Mouse (Mus musculus) lung, embryonic 15.5 days (tissue): ENCODE results near the gene Gnat1. TPM values are rescaled to one million over a fixed set of nuclear protein-coding genes. Genes with fewer than 3 reads are reported as not detected.

ENCODE experiments used
- ATAC-seq: fragments of 200-750 bp; cut with Nextera tagmentation; 2 replicates; pipeline ENCODE4 v1.8.0; 2017; ENCODE audit warnings: moderate number of reproducible peaks, borderline replicate concordance; ENCODE audit not compliant: low FRiP score, low TSS enrichment; ENCODE audit errors: extremely low read depth
- H3K27ac ChIP-seq: fragments of 300-500 bp; sonication (generic); 2 replicates; pipeline ENCODE4 v1.5.1; 2015; ENCODE audit warnings: moderate library complexity, mild to moderate bottlenecking, inconsistent platforms
- H3K27me3 ChIP-seq: fragments of 300-500 bp; sonication (generic); 2 replicates; pipeline ENCODE4 v1.6.1; 2015; ENCODE audit warnings: inconsistent platforms
- H3K36me3 ChIP-seq: fragments of 300-500 bp; sonication (generic); 2 replicates; pipeline ENCODE4 v1.6.1; 2015; ENCODE audit warnings: inconsistent platforms
- H3K4me1 ChIP-seq: fragments of 300-500 bp; sonication (generic); 2 replicates; pipeline ENCODE4 v1.6.1; 2015; ENCODE audit warnings: inconsistent platforms
- H3K4me2 ChIP-seq: fragments of 300-500 bp; sonication (generic); 2 replicates; pipeline ENCODE4 v1.6.1; 2015; ENCODE audit warnings: inconsistent platforms, mild to moderate bottlenecking, moderate library complexity
- H3K4me3 ChIP-seq: fragments of 300-500 bp; sonication (generic); 2 replicates; pipeline ENCODE4 v1.5.1; 2015; ENCODE audit warnings: mild to moderate bottlenecking, inconsistent platforms
- H3K9ac ChIP-seq: fragments of 300-500 bp; sonication (generic); 2 replicates; pipeline ENCODE4 v1.6.1; 2015; ENCODE audit warnings: inconsistent platforms
- H3K9me3 ChIP-seq: fragments of 300-500 bp; sonication (generic); 2 replicates; pipeline ENCODE4 v1.6.1; 2016; ENCODE audit warnings: inconsistent platforms
- WGBS: fragments of 180-500 bp; shearing (Covaris S2); methylation state at CpG from one replicate; pipeline ENCODE4 v1.1.7; 2015; 5-methylcytosine and 5-hydroxymethylcytosine counted together
- polyA plus RNA-seq: library from polyadenylated mRNA; unstranded; fragments of >200 nt; fragmentation: Nextera tagmentation; extraction: Ambion mirVana; gene quantifications from 2 replicates; pipeline ENCODE4 v1.2.1, GENCODE M21; 2015

The Gnat1 gene
- polyA plus RNA-seq, 1 experiment from 2014 or later: 0.54 TPM

DNA sequence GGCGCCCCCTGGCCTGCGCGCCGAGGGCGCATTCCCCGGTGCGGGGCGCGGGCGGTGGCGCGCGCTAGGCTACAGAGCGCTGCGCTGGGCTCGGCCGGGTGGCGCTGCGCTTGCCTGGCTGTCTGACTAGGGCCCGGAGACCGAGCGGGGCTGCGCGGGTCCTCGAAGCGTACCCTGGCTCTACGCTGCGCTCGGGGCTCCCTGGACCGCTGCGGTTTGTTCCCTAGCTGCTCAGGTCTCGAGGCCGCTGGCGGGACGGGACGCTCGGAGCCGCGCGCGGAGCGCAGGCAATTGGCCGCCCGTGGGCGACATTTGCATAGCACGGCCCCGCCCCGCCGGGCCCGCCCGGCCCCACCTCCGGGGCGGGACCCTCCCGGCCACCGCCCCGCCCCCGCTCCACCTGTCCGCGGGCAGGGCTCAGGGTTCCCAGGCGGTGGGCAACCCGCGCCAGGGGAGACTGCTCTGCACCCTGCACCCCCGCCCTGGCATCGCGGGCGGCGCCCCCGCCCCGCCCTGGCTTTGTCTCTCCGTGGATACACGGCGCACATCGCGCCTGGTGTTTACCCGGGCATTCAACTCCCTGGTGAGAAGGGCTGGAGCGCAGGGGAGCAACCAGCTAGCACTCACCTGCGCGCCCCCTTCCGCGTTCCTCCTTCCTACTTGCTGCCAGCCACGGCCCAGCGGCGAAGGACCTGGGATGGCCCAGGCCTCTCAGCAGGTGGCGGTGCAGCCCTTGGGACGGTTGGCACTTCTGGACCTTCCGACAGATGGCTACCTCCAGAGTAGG, 30.4 kb upstream of the Gnat1 start, which contains the start of gene Sema3f:
Gene Sema3f (minus strand): TSS at position 779 of the 787 bp plus-strand sequence.
- peak within 1 kb of the TSS; percentile 68 for H3K4me2 ChIP-seq
- peaks cover 65% of the 10 kb centered on the region for H3K4me1 ChIP-seq
- peak; percentile 78 for ATAC-seq
- WGBS: 1% methylated on average over 78 of the region's 86 CpGs
- peak within 1 kb of the TSS; percentile 68 for H3K9ac ChIP-seq
- H3K27me3 ChIP-seq: no peaks in the 10 kb centered on the region
- H3K9me3 ChIP-seq: no peaks in the 10 kb centered on the region
- H3K4me3 ChIP-seq: peak within 1 kb of the TSS; percentile 51
- no peaks in the 10 kb centered on the region for H3K36me3 ChIP-seq
- H3K27ac ChIP-seq: peak within 1 kb of the TSS; percentile 89

GRCm38 (mm10) chr9:107709096-107709696, 29.7 kb upstream of the Gnat1 start:
- no peaks in the 10 kb centered on the region for H3K9me3 ChIP-seq
- no peaks in the 10 kb centered on the region for H3K27me3 ChIP-seq
- peak overlapping the region; percentile 68 for H3K4me2 ChIP-seq
- peaks cover 65% of the 10 kb centered on the region for H3K4me1 ChIP-seq
- H3K4me3 ChIP-seq: peak overlapping the region; percentile 51
- under 1% methylated on average over 52 of the region's 55 CpGs for WGBS
- H3K36me3 ChIP-seq: no peaks in the 10 kb centered on the region
- H3K27ac ChIP-seq: peak overlapping the region; percentile 89
- no peak for ATAC-seq
- peak overlapping the region; percentile 68 for H3K9ac ChIP-seq

DNA sequence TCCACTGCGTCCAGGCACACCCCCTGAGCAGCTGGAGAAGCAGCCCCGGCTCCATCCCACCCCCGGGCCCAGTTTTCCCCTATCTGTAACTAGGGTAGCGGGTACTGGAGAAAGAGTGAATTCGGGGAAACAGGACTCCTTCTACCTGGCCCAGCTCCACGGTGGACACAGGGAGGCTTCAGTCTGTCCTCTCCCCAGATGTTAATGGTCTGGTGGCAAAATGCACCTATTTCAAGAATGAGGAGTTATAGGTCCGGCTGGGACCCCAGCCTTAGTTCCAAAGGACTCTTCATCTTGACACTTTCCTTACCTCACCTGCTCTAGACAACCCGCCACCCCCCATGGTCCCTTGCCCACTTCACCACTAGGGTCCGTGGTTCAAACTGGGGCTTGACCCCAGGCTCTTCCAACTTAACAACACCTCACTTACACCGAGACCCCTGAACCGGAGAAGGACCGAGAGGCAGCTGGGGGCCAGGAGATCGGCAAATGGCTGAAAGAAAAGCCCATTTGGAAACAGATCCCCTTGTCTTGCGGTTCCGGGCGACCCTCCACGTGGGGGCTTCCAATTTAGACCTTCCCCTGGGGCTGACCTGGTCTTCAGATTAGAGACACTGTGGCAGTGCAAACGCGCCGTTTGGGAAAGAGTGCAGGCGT, 29.1 kb upstream of the Gnat1 start:
- peak overlapping the region; percentile 89 for H3K27ac ChIP-seq
- H3K36me3 ChIP-seq: no peaks in the 10 kb centered on the region
- peak overlapping the region; percentile 68 for H3K4me2 ChIP-seq
- no peaks in the 10 kb centered on the region for H3K9me3 ChIP-seq
- 2% methylated on average over 21 of the region's 21 CpGs for whole genome bisulfite sequencing
- peak overlapping the region; percentile 68 for H3K9ac ChIP-seq
- peaks cover 65% of the 10 kb centered on the region for H3K4me1 ChIP-seq
- H3K4me3 ChIP-seq: peak overlapping the region; percentile 51
- H3K27me3 ChIP-seq: no peaks in the 10 kb centered on the region
- no peak for ATAC-seq

DNA sequence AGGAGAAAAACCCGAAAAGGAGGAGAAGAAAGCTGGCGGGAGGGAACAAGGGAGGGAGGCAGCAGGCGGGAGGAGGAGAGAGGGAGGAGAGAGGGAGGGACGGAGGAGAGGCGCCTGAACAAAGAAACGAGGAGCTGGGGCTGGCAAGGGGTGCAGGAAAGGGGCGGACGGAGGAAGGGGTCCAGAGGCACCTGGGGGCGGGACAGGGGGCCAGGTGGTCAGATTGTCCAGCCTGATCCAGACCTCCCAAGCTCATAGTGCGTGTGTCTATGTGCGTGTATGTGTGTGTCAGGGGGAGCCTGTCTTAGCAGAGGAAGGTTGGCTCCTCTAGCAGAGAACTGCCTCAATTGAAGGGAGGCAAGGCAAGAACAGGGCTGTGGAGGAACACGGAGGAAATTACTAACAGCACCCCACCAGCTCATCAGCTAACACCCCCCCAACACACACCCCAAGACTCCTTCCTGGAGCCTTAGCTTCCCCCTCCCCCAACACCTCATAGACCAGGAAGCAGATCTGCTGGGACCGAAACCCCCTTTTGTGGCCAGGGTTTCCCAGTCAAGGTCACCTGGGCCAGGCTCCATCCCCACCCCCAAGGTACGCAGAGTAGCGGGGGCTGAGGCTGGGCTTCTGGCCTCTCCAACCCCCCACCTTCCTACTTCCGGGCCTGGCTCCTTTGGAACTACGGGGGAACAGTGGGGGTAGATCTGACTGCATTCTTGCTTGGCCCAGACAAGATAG, 28.4 kb upstream of the Gnat1 start:
- ATAC-seq: peak; percentile 24; the same call in 1 of the 2 replicates
- WGBS: 2% methylated on average over 17 of the region's 17 CpGs
- peak overlapping the region; percentile 68 for H3K4me2 ChIP-seq
- H3K4me3 ChIP-seq: peak overlapping the region; percentile 51
- H3K9me3 ChIP-seq: no peaks in the 10 kb centered on the region
- no peaks in the 10 kb centered on the region for H3K36me3 ChIP-seq
- peaks cover 66% of the 10 kb centered on the region for H3K4me1 ChIP-seq
- H3K27ac ChIP-seq: peak overlapping the region; percentile 89
- H3K9ac ChIP-seq: peak overlapping the region; percentile 68
- H3K27me3 ChIP-seq: no peaks in the 10 kb centered on the region

- H3K36me3 ChIP-seq: no peaks in the 10 kb centered on the region
- WGBS: 2% methylated on average over 14 of the region's 14 CpGs
- no peak for ATAC-seq
- H3K4me1 ChIP-seq: peaks cover 76% of the 10 kb centered on the region
- peak overlapping the region; percentile 68 for H3K4me2 ChIP-seq
- peak overlapping the region; percentile 68 for H3K9ac ChIP-seq
- no peaks in the 10 kb centered on the region for H3K9me3 ChIP-seq
- peak overlapping the region; percentile 51 for H3K4me3 ChIP-seq
- H3K27ac ChIP-seq: peak overlapping the region; percentile 89
- no peaks in the 10 kb centered on the region for H3K27me3 ChIP-seq
These were observed 27.3 kb upstream of the Gnat1 start for GRCm38 (mm10) chr9:107706781-107707211.

GRCm38 (mm10) chr9:107703337-107704122, 24.0 kb upstream of the Gnat1 start:
- H3K9ac ChIP-seq: 0 out of 2 replicates have a peak overlapping the region, but pooled peaks have one; percentile 8

DNA sequence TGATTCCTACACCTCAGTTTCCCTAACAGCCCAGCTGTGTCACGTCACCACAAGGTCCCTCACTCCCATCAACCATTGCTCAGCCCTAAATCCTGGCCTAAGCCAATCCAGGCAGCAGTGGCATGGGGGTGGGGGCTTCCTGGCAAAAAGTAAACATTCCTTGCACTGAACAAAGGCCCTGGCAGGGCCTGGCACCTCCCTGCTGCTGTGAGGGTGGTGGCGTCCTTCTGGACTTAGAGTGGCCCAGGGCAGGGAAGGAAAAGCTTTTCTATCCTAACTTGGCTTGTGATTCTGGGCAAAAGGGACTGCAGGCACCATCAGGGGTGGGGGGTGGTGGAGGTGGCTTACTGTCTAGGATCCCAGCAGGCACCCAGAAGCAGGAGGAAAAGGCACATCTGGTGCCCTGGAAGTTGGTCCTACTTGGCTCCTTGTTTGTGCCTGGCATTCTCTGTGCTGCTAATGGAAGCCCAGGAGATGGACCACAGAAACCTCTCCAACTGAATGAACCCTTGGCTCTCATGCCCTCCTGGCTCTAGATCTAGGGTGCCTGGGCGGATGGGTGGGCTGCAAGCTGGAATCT, 23.2 kb upstream of the Gnat1 start:
- WGBS: 52% methylated on average over 3 of the region's 3 CpGs
- H3K9ac ChIP-seq: 0 out of 2 replicates have a peak overlapping the region, but pooled peaks have one; percentile 8
- ATAC-seq: no peak
- H3K9me3 ChIP-seq: no peaks in the 10 kb centered on the region
- H3K4me1 ChIP-seq: peaks cover 98% of the 10 kb centered on the region
- H3K4me3 ChIP-seq: no peak overlapping the region
- H3K27ac ChIP-seq: peak overlapping the region; percentile 70
- H3K27me3 ChIP-seq: no peaks in the 10 kb centered on the region
- H3K4me2 ChIP-seq: no peak overlapping the region
- H3K36me3 ChIP-seq: no peaks in the 10 kb centered on the region

More at GRCm38 (mm10) chr9:107703337-107704122, 24.0 kb upstream of the Gnat1 start:
- Histone ChIP-seq H3K27me3 (no peaks in the 10 kb centered on the region), H3K9me3 (no peaks in the 10 kb centered on the region), H3K4me3 (no peak overlapping the region), H3K36me3 (no peaks in the 10 kb centered on the region), H3K27ac (peak overlapping the region; percentile 70), H3K4me1 (peaks cover 98% of the 10 kb centered on the region), H3K4me2 (no peak overlapping the region)
- ATAC-seq: no peak
- WGBS: 47% methylated on average over 14 of the region's 14 CpGs

- Histone ChIP-seq H3K4me1 (peaks cover 98% of the 10 kb centered on the region), H3K36me3 (no peaks in the 10 kb centered on the region), H3K9me3 (no peaks in the 10 kb centered on the region), H3K27me3 (no peaks in the 10 kb centered on the region), H3K27ac (peak overlapping the region; percentile 70), H3K4me3 (no peak overlapping the region), H3K9ac (no peak overlapping the region; the same call in 1 of the 2 replicates), H3K4me2 (no peak overlapping the region)
- WGBS: 20% methylated on average over 12 of the region's 12 CpGs
- ATAC-seq: no peak
These were observed 22.1 kb upstream of the Gnat1 start for GRCm38 (mm10) chr9:107701594-107701993.

- Histone ChIP-seq H3K4me2 (0 out of 2 replicates have a peak overlapping the region, but pooled peaks have one; percentile 31), H3K4me3 (no peak overlapping the region), H3K9ac (no peak overlapping the region), H3K27me3 (no peaks in the 10 kb centered on the region), H3K36me3 (no peaks in the 10 kb centered on the region; the same call in 1 of the 2 replicates), H3K9me3 (no peaks in the 10 kb centered on the region), H3K4me1 (peaks cover 98% of the 10 kb centered on the region), H3K27ac (peak overlapping the region; percentile 70)
- ATAC-seq: peak; percentile 13; the same call in 1 of the 2 replicates
- WGBS: 17% methylated on average over 6 of the region's 6 CpGs
These were observed 20.6 kb upstream of the Gnat1 start for GRCm38 (mm10) chr9:107700114-107700571.

DNA sequence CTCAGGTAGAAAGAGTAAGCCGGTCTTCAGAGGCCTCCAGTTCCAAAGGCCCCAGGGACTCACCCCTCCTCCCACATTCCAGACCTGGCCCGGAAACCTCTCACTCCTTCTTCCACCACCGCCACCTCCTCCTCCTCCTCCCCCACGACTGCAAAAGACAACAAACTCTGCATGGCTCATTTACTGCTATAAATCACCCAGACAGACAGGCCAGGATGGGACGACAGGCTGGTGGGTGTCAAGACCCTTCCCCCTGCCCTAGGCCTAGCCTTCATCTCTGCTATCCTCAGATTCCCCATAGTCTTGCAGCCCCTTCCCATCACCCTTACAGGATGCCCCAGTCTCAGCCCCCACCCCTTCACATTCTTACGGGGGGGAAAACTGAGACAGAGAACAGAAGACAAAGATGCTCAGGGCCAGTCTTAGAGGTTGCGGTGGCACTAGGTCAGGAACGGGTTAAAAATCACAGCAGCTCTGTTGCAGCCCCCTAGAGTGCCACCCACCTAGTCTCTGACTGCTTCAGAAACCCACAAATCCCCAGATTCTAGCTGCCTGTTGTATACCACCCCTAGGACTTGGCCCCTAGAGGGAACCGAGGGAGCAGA, 20.0 kb upstream of the Gnat1 start:
- WGBS: 8% methylated on average over 9 of the region's 9 CpGs
- peak overlapping the region; percentile 70 for H3K27ac ChIP-seq
- H3K9ac ChIP-seq: no peak overlapping the region
- ATAC-seq: 0 out of 2 replicates have a peak, but pooled peaks have one; percentile 2
- no peaks in the 10 kb centered on the region for H3K9me3 ChIP-seq
- peak overlapping the region; percentile 31 for H3K4me2 ChIP-seq
- peaks cover 98% of the 10 kb centered on the region for H3K4me1 ChIP-seq
- H3K4me3 ChIP-seq: no peak overlapping the region
- no peaks in the 10 kb centered on the region for H3K27me3 ChIP-seq
- H3K36me3 ChIP-seq: no peaks in the 10 kb centered on the region; the same call in 1 of the 2 replicates
